Mouse (Mus musculus) megakaryocyte-erythroid progenitor cell, adult 5-6 weeks (primary cell): Measurements from ENCODE around the gene Dctpp1. TPM values are rescaled to one million over a fixed set of nuclear protein-coding genes. Genes with fewer than 3 reads are reported as not detected.

ENCODE experiments used
- ATAC-seq: replicated peaks from 2 replicates; pipeline ENCODE4 v1.8.0; 2016; ENCODE audit warnings: mild to moderate bottlenecking, inconsistent platforms; ENCODE audit not compliant: severe bottlenecking, poor library complexity, low FRiP score, low TSS enrichment
- total RNA-seq, 2 experiments: library from RNA; stranded (forward) in 1 of 2; stranded (reverse) in 1 of 2; fragments of 200-1000, 215-1000 nt in 1 of 2; fragments of >200 nt in 1 of 2; fragmentation: Nextera tagmentation in 1 of 2; gene quantifications; 2 replicates each; pipeline ENCODE4 v1.2.3; 2014 to 2017

The Dctpp1 gene
- total RNA-seq, 2 experiments from 2014 or later: 48.2 to 138 TPM

DNA sequence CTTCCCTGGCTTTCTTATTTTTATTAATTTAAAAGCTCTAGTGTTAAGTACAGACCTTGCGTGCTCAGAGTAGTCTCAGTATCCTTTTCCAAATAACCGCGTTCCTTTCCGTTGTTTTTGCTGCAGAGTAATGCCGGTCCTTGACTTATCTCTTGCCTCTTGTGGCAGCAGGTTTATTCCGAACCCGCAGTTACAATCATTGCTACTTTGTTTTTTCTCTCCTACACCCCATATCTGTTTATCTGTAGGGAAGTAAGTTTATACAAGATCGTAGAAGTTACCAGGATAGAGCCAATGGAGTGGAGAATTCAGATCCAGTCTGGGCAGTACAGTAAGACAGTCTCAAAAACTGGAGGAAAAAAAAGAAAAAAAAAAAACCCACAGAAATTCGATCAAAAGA, 26.7 kb downstream of the Dctpp1 start:
- 0 out of 2 replicates have a peak, but pooled peaks have one; percentile 8 for ATAC-seq

- ATAC-seq: no peak
These were observed 27.1 kb downstream of the Dctpp1 start for GRCm38 (mm10) chr7:127233368-127233749.

GRCm38 (mm10) chr7:127232622-127233367, 27.7 kb downstream of the Dctpp1 start, which contains the start of the genes Zfp553 and Sept1:
Gene Zfp553, plus strand, starts transcription at chr7:127233061.
Gene Sept1, minus strand, starts transcription at chr7:127233130.
- ATAC-seq: peak; percentile 65

- ATAC-seq: no peak
These were observed 28.5 kb downstream of the Dctpp1 start for GRCm38 (mm10) chr7:127231826-127232621.

- ATAC-seq: no peak
These were observed 29.1 kb downstream of the Dctpp1 start for GRCm38 (mm10) chr7:127231376-127231775.

DNA sequence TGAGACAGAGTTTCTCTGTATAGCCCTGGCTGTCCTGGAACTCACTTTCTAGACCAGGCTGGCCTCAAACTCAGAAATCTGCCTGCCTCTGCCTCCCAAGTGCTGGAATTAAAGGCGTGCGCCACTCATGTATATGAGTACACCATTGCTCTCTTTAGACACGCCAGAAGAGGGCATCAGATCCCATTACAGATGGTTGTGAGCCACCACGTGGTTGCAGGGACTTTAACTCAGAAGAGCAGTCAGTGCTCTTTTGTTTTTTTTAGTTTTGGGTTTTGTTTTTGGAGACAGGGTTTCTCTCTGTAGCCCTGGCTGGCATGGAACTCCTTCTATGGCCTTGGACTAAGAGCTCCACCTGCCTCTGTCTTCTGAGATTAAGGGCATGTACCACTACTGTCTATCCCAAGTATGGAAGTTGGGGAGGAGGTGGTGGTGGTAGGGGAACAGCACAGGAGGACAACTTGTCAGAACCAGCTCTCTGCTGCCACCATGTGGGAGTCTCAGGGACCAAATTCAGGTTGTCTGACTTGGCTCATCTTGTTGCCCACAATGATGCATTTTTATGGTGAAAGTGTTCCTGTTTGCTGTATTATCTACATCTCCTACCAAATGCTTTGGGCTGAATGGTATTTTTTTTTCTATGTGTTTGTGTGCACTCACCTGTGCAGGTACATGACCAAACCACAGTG, 31.8 kb downstream of the Dctpp1 start:
- ATAC-seq: peak; percentile 69

DNA sequence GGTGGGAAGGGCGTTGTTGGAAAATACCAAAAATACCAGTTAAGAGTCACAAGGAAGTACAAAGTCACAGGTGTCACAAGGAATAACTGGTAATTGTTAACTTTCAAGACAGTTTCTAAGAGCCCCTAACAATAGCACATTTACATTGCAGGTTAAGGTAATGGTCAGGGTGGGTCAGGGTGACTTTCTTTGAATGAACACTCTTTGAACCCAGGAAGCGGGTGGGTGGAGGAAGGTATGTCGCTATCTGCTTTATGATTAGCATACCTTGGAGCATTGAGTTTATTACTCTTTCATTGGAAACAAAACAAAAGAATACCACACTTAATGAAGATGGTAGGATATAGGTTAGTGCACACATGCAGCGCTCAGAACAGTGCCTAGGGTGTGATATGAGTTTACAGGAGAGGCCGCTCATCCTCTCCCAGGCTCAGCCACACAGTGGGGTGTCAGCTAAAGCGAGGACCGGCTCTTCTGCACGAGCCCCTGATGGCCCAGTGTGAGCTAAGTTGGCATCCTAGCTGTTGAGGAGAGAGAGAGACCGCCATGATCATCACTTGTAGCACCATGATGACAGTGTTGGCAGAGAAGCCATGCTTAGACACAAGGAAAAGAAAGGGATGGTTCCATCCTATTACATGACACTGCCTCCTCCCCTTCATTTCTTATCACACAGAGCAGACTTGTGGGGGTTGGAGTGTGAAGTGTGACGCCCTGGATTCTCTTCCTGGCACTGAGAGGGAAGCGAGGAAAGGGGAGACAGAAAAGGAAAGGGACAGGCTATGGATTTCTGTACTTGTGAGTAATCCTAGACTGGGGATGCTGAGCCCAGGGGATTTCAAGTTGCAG, 35.1 kb downstream of the Dctpp1 start:
- ATAC-seq: peak; percentile 81

- ATAC-seq: no peak
These were observed 35.9 kb downstream of the Dctpp1 start for GRCm38 (mm10) chr7:127224616-127225015.

GRCm38 (mm10) chr7:127223515-127224478, 36.7 kb downstream of the Dctpp1 start:
- no peak for ATAC-seq

- ATAC-seq: no peak
These were observed 37.4 kb downstream of the Dctpp1 start for GRCm38 (mm10) chr7:127223106-127223505.

GRCm38 (mm10) chr7:127220440-127220839, 40.1 kb downstream of the Dctpp1 start:
- no peak for ATAC-seq

GRCm38 (mm10) chr7:127218670-127219069, 41.8 kb downstream of the Dctpp1 start:
- peak; percentile 48 for ATAC-seq

- no peak for ATAC-seq
These were observed 42.4 kb downstream of the Dctpp1 start for GRCm38 (mm10) chr7:127217901-127218642.

DNA sequence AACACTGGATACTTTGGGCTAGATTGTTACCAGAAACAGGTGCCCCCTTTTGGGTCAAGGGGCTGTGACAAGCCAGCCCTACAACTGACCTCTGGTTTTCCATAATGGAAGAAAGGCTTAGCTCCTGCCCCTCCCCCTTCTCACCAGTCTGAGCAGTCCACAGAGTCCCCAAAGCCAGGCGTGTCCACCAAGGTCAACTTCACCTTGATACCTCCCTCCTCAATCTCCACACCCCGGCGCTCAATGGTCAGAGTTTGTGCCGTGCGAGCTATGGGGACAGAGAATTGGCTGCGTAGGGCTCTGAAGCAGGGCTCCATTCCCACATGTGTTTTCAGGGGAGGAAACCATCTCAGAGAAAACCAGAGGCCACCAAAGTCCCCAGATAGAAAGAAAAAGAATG, 43.0 kb downstream of the Dctpp1 start:
- no peak for ATAC-seq

- no peak for ATAC-seq
These were observed 44.2 kb downstream of the Dctpp1 start for GRCm38 (mm10) chr7:127216307-127216706.

GRCm38 (mm10) chr7:127214981-127215871, 45.3 kb downstream of the Dctpp1 start:
- ATAC-seq: peak; percentile 53; the same call in 1 of the 2 replicates
